Mouse (Mus musculus) frontal cortex, adult (tissue): ENCODE measurements around the gene Tnfrsf11a.
"Not testable (repeated sequence)": the region's sequence is repeated elsewhere in the genome, so short reads cannot be mapped to it uniquely, and the experiment has no call there.

Experiments used
- ATAC-seq: cut with Nextera tagmentation; 2 replicates; pipeline ENCODE4 v1.9.2; 2017; ENCODE audit warnings: mild to moderate bottlenecking, moderate library complexity, mixed read lengths; ENCODE audit not compliant: low TSS enrichment

Gene Tnfrsf11a

DNA sequence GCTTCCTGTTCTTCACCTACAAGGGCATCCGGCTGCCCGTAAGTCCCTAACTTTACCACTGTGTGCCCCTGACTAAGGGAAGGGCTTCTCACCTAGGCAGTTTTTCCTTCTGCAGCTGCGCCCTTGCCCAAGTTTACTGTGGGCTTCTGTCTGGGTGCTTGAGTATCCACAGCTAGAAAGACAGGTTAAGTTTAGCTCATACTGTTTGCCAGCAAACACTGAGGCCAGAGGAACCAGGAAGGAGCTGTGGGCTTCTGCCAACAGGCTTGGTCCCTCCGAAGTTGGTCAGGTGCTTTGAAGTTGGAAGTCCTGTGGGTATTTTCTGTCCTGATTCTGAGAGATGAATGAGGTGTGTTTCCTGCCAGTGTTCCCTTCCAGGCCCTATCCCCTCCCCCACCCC is 4.6 kb downstream of the Tnfrsf11a start:
- ATAC-seq: no peak

GRCm38 (mm10) chr1:105786731-105787357 is 6.3 kb downstream of the Tnfrsf11a start:
- ATAC-seq: peak; percentile 56; the same call in 1 of the 2 replicates

- 0 out of 2 replicates have a peak, but pooled peaks have one; percentile 42 for ATAC-seq
These were observed 9.6 kb downstream of the Tnfrsf11a start for GRCm38 (mm10) chr1:105790103-105790502.

DNA sequence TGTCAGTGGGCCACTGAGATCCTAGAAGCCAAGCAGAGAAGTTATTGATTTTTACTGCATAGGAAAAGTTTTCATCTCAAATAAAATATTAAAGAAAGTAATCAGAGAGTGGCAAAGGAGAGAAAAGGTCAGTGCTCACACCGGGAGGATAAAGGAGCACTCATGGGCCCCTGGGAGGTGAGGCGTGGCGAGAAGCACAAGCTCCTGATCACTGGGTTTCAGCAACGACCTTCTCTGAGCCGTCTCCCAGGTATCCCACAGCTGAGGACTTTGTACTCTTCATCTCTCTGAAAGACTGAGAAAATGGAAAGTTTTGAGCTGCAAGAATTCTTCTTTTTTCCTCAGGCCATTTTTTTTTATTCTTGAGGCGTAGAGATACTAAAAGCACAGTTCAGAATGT is 14.2 kb downstream of the Tnfrsf11a start:
- ATAC-seq: no peak

- ATAC-seq: peak; percentile 53; the same call in 1 of the 2 replicates
These were observed 15.2 kb downstream of the Tnfrsf11a start for GRCm38 (mm10) chr1:105795705-105796104.

DNA sequence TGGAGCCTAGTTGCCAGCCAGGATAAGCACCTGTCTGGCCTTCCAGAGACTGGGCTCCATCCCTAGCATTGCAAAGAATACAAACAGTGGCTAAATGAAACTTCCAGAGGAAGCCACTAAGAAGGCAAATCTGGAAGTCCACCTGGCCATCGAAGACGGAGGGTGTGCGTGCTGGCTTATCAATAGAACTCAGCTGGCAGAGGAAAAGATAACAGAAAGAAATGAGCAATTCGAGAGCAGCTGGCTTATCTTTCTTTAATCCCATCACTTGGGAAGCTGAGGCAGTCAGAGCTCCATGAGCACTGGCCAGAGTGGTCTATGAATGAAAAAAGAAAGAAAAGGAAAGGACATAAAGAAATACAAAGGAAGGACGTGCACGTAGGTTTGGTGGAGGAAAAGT is 20.1 kb downstream of the Tnfrsf11a start:
- no peak for ATAC-seq

DNA sequence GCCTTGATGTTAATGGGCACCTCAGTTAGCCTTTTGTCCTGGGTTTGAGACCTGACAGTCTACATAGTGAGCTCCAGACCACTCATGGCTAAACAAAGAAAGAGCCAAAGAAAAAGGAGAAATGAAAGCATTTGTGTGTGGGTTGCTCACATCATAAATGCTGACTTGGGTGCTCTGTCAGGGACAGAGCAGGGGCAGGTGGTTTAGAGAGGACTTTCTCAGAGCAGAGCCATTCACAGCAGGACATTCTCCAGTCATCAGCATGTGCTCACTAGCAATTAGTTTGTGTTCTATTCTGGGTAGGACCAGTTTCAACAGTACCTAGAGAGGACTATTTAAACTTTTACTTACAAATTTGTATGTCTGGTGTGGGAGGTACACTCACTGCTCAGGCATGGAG is 20.7 kb downstream of the Tnfrsf11a start:
- ATAC-seq: peak; percentile 45

- ATAC-seq: no peak
These were observed 22.4 kb downstream of the Tnfrsf11a start for GRCm38 (mm10) chr1:105802941-105803340.

GRCm38 (mm10) chr1:105804285-105804684 is 23.8 kb downstream of the Tnfrsf11a start:
- ATAC-seq: no peak

DNA sequence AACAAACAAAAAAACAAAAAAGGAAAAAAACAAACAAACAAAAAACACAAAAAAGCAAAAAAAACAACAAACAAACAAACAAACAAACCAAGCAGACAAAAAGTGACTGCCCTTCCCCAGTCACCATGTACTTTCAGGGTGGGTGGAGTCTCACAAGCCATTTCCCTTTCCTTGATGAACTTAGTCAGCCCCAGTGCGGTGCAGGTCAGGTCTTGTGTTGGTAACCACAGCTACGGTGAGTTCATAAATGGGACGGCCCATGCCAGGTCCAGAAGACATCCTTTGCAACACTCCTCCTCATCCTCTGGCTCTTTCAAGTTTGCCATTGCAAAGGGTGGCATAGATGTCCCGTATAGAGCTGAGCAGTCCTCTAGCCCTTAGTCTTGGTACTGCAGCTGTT is 25.0 kb downstream of the Tnfrsf11a start:
- ATAC-seq: no peak

GRCm38 (mm10) chr1:105807028-105807722 is 26.7 kb downstream of the Tnfrsf11a start:
- ATAC-seq: no peak

- ATAC-seq: not testable (repeated sequence)
These were observed 31.5 kb downstream of the Tnfrsf11a start for GRCm38 (mm10) chr1:105812027-105812426.

GRCm38 (mm10) chr1:105812960-105813708 is 32.6 kb downstream of the Tnfrsf11a start:
- ATAC-seq: 0 out of 2 replicates have a peak, but pooled peaks have one; percentile 31

DNA sequence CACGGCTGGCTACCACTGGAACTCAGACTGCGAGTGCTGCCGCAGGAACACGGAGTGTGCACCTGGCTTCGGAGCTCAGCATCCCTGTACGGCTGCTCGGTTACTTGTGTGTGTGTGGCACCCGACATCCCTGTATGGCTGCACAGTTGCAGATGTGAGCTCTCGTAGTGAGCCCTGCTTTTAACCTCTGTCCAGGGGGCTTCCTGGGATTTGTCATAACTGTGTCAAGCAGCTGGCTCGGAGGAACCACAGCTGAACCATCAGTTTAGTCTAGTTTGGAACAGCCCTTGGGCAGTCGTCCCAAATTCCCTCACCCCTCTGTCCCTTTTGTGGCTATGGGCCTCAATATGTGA is 33.2 kb downstream of the Tnfrsf11a start:
- no peak; the same call in 1 of the 2 replicates for ATAC-seq

- no peak for ATAC-seq
These were observed 34.1 kb downstream of the Tnfrsf11a start for GRCm38 (mm10) chr1:105814402-105815270.

GRCm38 (mm10) chr1:105815310-105815709 is 34.8 kb downstream of the Tnfrsf11a start:
- no peak for ATAC-seq

- no peak for ATAC-seq
These were observed 35.2 kb downstream of the Tnfrsf11a start for GRCm38 (mm10) chr1:105815736-105816135.

DNA sequence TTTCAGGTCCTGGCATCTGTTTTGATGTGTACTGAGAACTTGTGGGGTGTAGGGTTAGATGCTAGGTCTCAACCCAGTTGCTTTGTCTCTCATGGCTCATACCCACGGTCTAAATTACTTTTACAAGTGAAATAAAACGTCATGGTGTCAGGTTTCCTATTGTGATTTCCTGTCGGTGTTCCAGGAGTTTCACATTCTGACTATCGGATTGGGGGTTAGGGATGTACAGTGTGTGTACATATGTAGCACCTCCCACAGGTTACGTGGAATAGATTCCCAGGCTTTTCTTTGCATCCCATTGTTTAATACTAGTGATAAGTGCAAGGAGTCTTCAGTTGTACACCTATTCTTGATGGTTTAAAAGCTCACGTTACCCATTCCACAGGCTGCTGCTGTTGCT is 38.5 kb downstream of the Tnfrsf11a start:
- no peak for ATAC-seq

GRCm38 (mm10) chr1:105819740-105820139 is 39.2 kb downstream of the Tnfrsf11a start:
- no peak for ATAC-seq

DNA sequence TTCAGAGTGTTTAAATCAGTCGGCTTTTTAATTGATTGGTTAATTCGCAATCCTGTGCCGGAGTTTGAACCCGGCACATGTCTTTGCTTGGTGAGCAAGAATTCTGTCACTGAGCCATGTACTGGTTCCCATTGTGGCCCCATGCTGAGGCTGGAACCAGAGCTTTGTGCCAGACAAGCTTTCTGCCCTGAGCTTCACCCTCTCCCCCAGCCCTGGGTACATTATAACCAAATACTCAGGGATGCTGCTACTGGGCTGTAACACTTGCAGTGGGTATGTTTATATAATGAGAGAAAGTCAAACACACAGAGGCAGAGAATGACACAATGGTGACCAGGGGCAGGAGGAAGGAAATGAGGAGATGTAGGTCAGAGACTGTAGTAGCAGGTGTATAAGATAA is 43.8 kb downstream of the Tnfrsf11a start:
- no peak for ATAC-seq

DNA sequence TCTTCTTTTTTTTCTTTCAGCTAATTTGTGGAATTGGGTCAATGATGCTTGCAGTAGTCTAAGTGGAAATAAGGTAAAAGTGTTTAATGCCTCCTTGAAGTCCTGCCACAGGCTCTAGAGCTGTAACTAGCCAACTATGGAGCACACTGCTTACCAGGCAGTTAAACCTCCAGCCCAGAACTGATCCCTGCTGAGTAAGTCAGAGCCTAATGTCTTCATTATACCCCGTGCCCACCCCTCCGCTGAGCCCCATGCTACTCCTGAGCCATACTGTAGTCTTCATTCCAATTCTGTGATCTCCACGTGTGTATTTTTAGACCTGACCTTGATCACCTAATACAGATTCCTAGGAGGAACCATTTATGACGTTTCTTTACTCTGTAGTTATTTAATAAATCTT is 44.5 kb downstream of the Tnfrsf11a start:
- ATAC-seq: no peak

DNA sequence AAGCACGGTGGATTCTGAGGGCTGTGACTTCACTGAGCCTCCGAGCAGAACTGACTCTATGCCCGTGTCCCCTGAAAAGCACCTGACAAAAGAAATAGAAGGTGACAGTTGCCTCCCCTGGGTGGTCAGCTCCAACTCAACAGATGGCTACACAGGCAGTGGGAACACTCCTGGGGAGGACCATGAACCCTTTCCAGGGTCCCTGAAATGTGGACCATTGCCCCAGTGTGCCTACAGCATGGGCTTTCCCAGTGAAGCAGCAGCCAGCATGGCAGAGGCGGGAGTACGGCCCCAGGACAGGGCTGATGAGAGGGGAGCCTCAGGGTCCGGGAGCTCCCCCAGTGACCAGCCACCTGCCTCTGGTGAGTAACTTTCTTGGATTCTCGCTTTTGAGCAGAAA is 46.9 kb downstream of the Tnfrsf11a start:
- no peak for ATAC-seq
